Mouse (Mus musculus): ENCODE measurements at regions not wholly inside any gene's neighbourhood (a gene's known extent, or its start where the extent isn't known, plus 50 kb on each side); places are given as distances from the start of the nearest gene placed in this dataset.

- DNase-seq (ENCODE audit: low read depth, low spot score), result peak; percentile 55
Measured at GRCm38 (mm10) chr12:6307248-6307963, 931.9 kb upstream of the Klhl29 start.

- peak; percentile 18 for DNase-seq (ENCODE audit: low read depth, low spot score)
Measured at GRCm38 (mm10) chr12:6287622-6288021, 912.1 kb upstream of the Klhl29 start.

GRCm38 (mm10) chr12:6263962-6264361 lies 888.5 kb upstream of the Klhl29 start:
- DNase-seq (ENCODE audit: low read depth, low spot score), result peak; percentile 64

Measured in brain, adult 2 months (tissue).